Mouse (Mus musculus) forebrain, embryonic 16.5 days (tissue): Measurements from ENCODE around the gene Ptpn14. TPM values are rescaled to one million over a fixed set of nuclear protein-coding genes. Genes with fewer than 3 reads are reported as not detected.

Source experiments
- ATAC-seq: fragments of 200-750 bp; cut with Nextera tagmentation; 2 replicates; pipeline ENCODE4 v1.8.0; 2017; ENCODE audit warnings: mild to moderate bottlenecking, moderate library complexity
- H3K27ac ChIP-seq: fragments of 300-500 bp; sonication (generic); 2 replicates; pipeline ENCODE4 v1.5.1; 2014; ENCODE audit warnings: low read length, control low read depth
- H3K27me3 ChIP-seq: fragments of 300-500 bp; sonication (generic); replicated peaks from 2 replicates; pipeline ENCODE4 v1.6.1; 2014; ENCODE audit warnings: low read length; ENCODE audit not compliant: control insufficient read depth, insufficient read depth
- H3K36me3 ChIP-seq: fragments of 300-500 bp; sonication (generic); 2 replicates; pipeline ENCODE4 v1.6.1; 2014; ENCODE audit not compliant: control insufficient read depth, insufficient read depth
- H3K4me1 ChIP-seq: fragments of 300-500 bp; sonication (generic); replicated peaks from 2 replicates; pipeline ENCODE4 v1.6.1; 2014; ENCODE audit warnings: low read length; ENCODE audit not compliant: control insufficient read depth, insufficient read depth
- H3K4me2 ChIP-seq: fragments of 300-500 bp; sonication (generic); 2 replicates; pipeline ENCODE4 v1.6.1; 2014; ENCODE audit warnings: mild to moderate bottlenecking, low read length, control low read depth
- H3K4me3 ChIP-seq: fragments of 300-500 bp; sonication (generic); replicated peaks from 2 replicates; pipeline ENCODE4 v1.5.1; 2014; ENCODE audit warnings: mild to moderate bottlenecking, low read length, control low read depth
- H3K9ac ChIP-seq: fragments of 300-500 bp; sonication (generic); replicated peaks from 2 replicates; pipeline ENCODE4 v1.6.1; 2014; ENCODE audit warnings: low read depth, low read length, control low read depth
- H3K9me3 ChIP-seq: fragments of 300-500 bp; sonication (generic); 2 replicates; pipeline ENCODE4 v1.6.1; 2016; ENCODE audit warnings: low read length; ENCODE audit not compliant: control insufficient read depth
- WGBS: fragments of 180-500 bp; shearing (Covaris S2); extraction: QIAGEN DNeasy Blood & Tissue Kit; methylation state at CpG from one replicate; pipeline ENCODE4 v1.1.7; 2014; 5-methylcytosine and 5-hydroxymethylcytosine counted together
- polyA plus RNA-seq: library from polyadenylated mRNA; unstranded; fragments of >200 nt; fragmentation: Nextera tagmentation; extraction: Ambion mirVana; gene quantifications from 2 replicates; pipeline ENCODE4 v1.2.1, GENCODE M21; 2015

Gene Ptpn14
- polyA plus RNA-seq, 1 experiment from 2014 or later: 0.85 TPM

DNA sequence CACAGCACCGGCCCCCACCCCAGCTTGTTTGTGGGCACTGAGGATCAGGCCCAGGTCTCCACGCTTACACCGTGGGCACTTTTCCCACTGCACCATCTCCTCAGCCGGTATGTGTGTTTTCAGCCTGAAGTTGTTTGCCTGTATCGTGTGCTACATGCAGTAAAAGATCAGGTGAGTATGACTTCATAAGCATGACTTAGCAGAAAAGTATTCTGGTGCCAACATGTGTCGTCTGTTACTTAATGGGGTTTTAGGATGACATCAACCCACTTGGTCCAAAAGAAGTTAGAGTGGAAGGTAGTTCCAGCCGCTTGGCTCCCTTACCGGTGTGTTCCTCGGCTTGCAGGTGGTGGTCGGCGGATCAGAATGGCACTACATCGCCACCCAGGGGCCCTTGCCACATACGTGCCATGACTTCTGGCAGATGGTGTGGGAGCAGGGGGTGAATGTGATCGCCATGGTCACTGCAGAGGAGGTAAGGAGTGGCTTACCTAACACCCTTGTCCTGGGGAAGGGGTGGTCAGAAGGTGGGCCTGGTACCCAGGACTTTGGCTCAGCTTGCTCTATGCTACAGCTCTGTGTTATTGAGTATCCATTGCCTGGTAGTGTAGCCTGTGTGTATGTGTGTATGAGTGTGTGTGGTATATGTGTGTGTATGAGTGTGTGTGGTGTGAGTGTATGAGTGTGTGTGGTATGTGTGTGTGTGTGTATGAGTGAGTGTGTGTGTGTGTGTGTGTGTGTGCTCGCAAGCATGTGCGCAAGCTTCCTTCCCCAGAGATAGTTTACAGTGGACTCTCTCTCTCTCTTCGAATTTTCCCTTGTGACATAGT is 132.3 kb downstream of the Ptpn14 start:
- Histone ChIP-seq H3K9ac (no peak overlapping the region), H3K36me3 (no peaks in the 10 kb centered on the region), H3K4me3 (no peak overlapping the region), H3K9me3 (no peaks in the 10 kb centered on the region), H3K4me1 (peaks cover 8% of the 10 kb centered on the region; the same call in 1 of the 2 replicates), H3K4me2 (no peak overlapping the region), H3K27ac (no peak overlapping the region), H3K27me3 (no peaks in the 10 kb centered on the region)
- 88% methylated on average over 17 of the region's 17 CpGs for WGBS
- ATAC-seq: no peak

DNA sequence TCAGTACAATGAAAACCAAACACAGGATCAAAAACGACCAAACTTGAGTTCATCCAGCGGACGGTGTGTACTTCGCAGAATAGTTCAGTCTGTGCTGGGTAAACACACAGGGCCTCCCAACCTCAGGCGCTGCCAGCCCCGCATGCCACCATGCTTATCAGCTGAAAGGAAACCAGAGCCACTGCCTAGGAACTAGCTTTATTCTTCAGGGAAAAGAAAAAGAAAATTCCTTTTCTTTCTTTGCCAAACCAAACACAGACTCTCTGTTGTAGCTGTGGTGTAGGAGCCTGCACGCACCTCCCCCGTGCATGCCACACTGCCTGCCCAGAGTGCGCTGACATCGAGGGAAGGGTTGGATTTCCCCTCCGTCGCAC is 132.9 kb downstream of the Ptpn14 start:
- WGBS: 62% methylated on average over 12 of the region's 12 CpGs
- Histone ChIP-seq H3K4me1 (peaks cover 10% of the 10 kb centered on the region; the same call in 1 of the 2 replicates), H3K9ac (no peak overlapping the region), H3K9me3 (no peaks in the 10 kb centered on the region), H3K27me3 (no peaks in the 10 kb centered on the region), H3K4me3 (no peak overlapping the region), H3K4me2 (no peak overlapping the region), H3K36me3 (no peaks in the 10 kb centered on the region), H3K27ac (no peak overlapping the region)
- no peak for ATAC-seq

DNA sequence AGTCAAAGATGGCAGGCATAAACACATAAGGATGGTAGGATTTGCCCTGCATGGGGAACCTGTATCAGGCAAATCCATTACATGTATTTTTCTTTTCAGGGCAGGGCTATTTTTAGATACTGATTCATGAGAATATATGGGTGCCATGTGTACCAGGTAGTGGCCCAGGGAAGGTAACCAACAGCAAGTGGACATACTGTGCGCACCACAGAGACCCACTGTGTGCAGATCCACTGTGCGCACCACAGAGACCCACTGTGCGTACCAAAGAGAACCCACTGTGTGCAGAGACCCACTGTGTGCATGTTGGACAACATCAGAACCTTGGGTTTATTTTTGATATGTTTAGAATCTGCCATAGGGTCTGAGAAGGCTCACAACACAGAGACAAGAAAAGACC is 135.7 kb downstream of the Ptpn14 start:
- H3K4me3 ChIP-seq: no peak overlapping the region

DNA sequence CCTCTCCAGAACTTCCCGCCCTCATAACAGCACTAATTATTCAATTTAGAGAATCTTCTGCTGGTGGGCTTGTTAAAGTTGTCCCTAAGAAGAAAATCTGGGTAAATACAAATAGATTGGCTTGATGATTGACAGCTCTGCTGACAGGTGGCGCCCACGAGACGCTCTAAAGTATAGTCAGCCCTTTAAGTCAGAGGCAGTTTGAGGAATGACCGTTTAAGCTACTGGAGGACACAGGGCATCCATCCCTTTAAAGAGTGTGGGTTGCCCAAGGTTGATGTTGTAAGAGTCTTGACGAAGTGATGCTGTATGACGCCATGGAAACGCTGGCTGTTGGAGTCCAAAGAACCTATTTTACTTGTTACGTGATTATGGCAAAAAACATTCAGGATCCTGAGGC is 136.2 kb downstream of the Ptpn14 start:
- Histone ChIP-seq H3K27ac (no peak overlapping the region), H3K9ac (no peak overlapping the region), H3K36me3 (no peaks in the 10 kb centered on the region), H3K4me1 (peaks cover 10% of the 10 kb centered on the region; the same call in 1 of the 2 replicates), H3K27me3 (no peaks in the 10 kb centered on the region), H3K4me2 (no peak overlapping the region), H3K4me3 (no peak overlapping the region), H3K9me3 (no peaks in the 10 kb centered on the region)
- ATAC-seq: no peak
- 63% methylated on average over 9 of the region's 9 CpGs for WGBS

More for the DNA sequence above, 135.7 kb downstream of the Ptpn14 start:
- H3K36me3 ChIP-seq: no peaks in the 10 kb centered on the region
- no peak for ATAC-seq
- H3K27ac ChIP-seq: no peak overlapping the region
- 97% methylated on average over 3 of the region's 3 CpGs for WGBS
- no peak overlapping the region for H3K4me2 ChIP-seq
- peaks cover 10% of the 10 kb centered on the region; the same call in 1 of the 2 replicates for H3K4me1 ChIP-seq
- H3K9ac ChIP-seq: no peak overlapping the region
- no peaks in the 10 kb centered on the region for H3K27me3 ChIP-seq
- H3K9me3 ChIP-seq: no peaks in the 10 kb centered on the region

DNA sequence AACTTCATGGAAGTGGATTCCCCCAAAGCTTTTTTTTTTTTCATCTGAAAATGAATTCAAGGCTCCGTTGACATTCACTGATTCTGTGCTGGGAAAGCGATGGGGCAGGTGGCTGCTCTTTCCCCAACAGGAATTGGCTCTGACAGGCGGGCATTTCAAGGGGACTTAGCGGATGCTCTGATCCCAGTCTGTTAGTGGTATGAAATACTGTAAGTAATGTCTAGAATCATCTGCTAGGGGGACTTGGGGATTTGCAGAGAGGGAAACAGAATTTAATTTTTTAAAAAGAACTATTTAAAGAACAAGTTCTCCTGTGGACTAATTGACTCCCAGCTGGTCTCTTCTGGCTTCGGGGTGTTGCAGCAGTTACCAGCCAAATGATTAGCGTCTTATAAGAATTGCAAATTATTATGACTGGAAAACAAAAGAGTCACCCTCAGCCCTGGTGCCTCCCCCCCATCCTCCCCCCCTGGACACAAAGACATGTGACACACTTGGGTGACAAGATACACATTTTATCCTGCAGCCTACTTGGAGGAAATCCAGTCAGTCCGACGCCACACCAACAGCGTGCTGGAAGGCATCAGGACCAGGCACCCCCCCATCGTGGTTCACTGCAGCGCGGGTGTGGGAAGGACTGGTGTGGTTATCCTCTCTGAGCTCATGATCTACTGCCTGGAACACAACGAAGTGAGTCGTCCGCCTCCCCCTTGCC is 136.9 kb downstream of the Ptpn14 start:
- H3K4me1 ChIP-seq: peaks cover 10% of the 10 kb centered on the region; the same call in 1 of the 2 replicates
- H3K4me2 ChIP-seq: no peak overlapping the region
- H3K9ac ChIP-seq: no peak overlapping the region
- H3K9me3 ChIP-seq: no peaks in the 10 kb centered on the region
- WGBS: 37% methylated on average over 15 of the region's 15 CpGs
- peak; percentile 76 for ATAC-seq
- H3K4me3 ChIP-seq: no peak overlapping the region
- no peak overlapping the region for H3K27ac ChIP-seq
- no peaks in the 10 kb centered on the region for H3K36me3 ChIP-seq
- H3K27me3 ChIP-seq: no peaks in the 10 kb centered on the region

DNA sequence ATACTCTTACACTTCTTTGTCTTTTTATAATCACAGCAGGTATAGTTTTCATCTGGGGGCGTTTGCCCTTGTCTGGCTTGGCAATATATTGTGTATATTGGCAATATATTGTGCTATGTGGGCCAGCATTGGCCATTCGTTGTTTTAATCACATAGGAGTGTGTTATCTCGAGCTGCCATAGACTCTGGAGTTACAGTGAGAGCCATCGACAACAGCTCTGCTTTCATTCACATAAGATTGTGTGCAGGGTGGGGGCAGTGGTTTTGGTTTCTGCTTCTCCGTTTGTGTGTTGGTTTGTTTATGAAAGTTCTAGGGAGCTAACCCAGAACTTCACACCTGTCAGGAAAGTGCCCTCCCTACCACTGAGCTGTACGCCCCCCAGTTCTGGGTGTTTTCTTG is 138.6 kb downstream of the Ptpn14 start:
- no peak overlapping the region for H3K4me2 ChIP-seq
- no peak overlapping the region for H3K27ac ChIP-seq
- WGBS: 88% methylated on average over 6 of the region's 6 CpGs
- no peak overlapping the region for H3K4me3 ChIP-seq
- peaks cover 10% of the 10 kb centered on the region; the same call in 1 of the 2 replicates for H3K4me1 ChIP-seq
- H3K36me3 ChIP-seq: no peaks in the 10 kb centered on the region
- ATAC-seq: no peak
- H3K9me3 ChIP-seq: no peaks in the 10 kb centered on the region
- no peak overlapping the region for H3K9ac ChIP-seq
- H3K27me3 ChIP-seq: no peaks in the 10 kb centered on the region

DNA sequence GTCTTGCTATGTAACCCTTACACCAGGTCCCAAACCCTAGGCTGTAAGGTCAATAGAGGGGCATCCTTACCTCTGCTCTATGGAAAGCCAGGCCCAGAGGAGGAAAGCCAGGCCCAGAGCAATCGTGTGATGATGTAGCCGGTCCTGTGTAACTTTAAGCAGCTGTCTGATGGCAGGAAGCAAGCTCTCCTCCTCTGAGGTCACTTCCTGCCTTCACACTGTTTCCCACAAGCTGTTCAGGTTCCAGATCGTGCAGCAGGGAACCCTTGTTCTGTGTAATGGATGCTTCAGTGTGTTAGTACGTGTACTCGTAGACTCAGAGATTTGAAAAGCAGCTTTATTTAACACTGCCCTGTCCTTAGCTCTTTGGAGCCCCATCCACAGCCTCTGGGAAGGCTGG is 139.0 kb downstream of the Ptpn14 start:
- no peak overlapping the region for H3K4me3 ChIP-seq
- no peak overlapping the region for H3K27ac ChIP-seq
- no peaks in the 10 kb centered on the region for H3K27me3 ChIP-seq
- ATAC-seq: no peak
- peaks cover 10% of the 10 kb centered on the region; the same call in 1 of the 2 replicates for H3K4me1 ChIP-seq
- H3K9ac ChIP-seq: no peak overlapping the region
- no peaks in the 10 kb centered on the region for H3K36me3 ChIP-seq
- no peaks in the 10 kb centered on the region for H3K9me3 ChIP-seq
- 75% methylated on average over 5 of the region's 5 CpGs for WGBS
- no peak overlapping the region for H3K4me2 ChIP-seq

DNA sequence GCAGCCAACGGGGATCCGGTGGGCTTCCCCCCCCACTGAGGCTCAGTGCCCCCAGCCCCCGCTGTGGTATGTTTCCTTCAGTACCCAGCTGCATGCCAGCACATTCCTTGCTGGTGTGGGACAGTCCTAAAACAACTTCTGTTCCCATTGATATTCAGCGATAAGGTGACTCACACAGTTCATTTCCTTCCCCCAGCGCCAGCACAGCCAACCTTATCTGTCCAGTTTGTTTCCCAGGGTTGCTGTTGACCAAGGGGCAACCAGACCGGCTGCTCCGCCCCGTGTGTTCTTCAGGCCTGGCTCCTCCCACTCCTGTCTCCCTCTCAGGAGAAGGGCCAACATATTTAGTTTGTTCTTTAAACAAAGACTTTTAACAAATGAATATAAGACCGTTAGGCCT is 139.4 kb downstream of the Ptpn14 start:
- no peaks in the 10 kb centered on the region for H3K36me3 ChIP-seq
- no peak for ATAC-seq
- H3K9me3 ChIP-seq: no peaks in the 10 kb centered on the region
- no peak overlapping the region for H3K27ac ChIP-seq
- WGBS: 61% methylated on average over 9 of the region's 9 CpGs
- no peak overlapping the region for H3K9ac ChIP-seq
- no peaks in the 10 kb centered on the region for H3K27me3 ChIP-seq
- H3K4me1 ChIP-seq: peaks cover 10% of the 10 kb centered on the region; the same call in 1 of the 2 replicates
- no peak overlapping the region for H3K4me3 ChIP-seq
- no peak overlapping the region for H3K4me2 ChIP-seq

DNA sequence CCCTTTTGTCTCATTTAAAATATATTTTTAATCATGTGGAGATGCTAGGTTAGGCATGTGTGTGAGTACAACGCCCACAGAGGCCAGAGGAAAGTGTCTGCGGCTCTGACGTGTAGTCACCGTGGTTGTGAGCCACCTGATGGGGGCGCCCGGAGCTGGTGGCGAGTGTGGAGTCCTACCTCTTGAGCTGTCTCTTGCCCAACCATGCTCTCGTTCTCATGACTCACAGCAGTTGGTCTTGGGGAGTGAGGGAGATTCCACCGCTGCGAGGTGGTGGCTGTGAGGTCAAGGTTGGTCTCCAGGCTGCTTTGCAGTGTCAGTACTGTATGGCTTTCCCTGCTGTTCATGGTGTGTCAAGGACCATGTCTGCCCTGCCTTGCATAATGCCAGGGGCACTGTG is 140.0 kb downstream of the Ptpn14 start:
- Histone ChIP-seq H3K36me3 (no peaks in the 10 kb centered on the region), H3K9me3 (no peaks in the 10 kb centered on the region), H3K4me3 (no peak overlapping the region), H3K4me2 (no peak overlapping the region), H3K4me1 (peaks cover 10% of the 10 kb centered on the region; the same call in 1 of the 2 replicates), H3K27me3 (no peaks in the 10 kb centered on the region), H3K27ac (no peak overlapping the region), H3K9ac (no peak overlapping the region)
- 80% methylated on average over 10 of the region's 10 CpGs for WGBS
- ATAC-seq: no peak
